Mouse (Mus musculus) embryonic stem cell, embryonic (primary cell): Measurements from ENCODE around the gene Ldlrap1.
"Not testable (repeated sequence)": the region's sequence is repeated elsewhere in the genome, so short reads cannot be mapped to it uniquely, and the experiment has no call there.

ENCODE experiments used
- CTCF ChIA-PET, 4 experiments: fragments of 300-600 bp in 2 of 4; fragments of 350-600 bp in 2 of 4; sonication (Branson Sonifier 250); formaldehyde crosslinking; loops; one replicate each; lab custom pipeline; 2022; ENCODE audit warnings: inconsistent platforms in 2 of 4; lab: Charles Lee
- POLR2A ChIA-PET, 4 experiments: fragments of 300-600 bp in 2 of 4; fragments of 350-600 bp in 2 of 4; sonication (Branson Sonifier 250); formaldehyde crosslinking; loops; one replicate each; lab custom pipeline; 2022; ENCODE audit warnings: antibody characterized with exemption in 4 of 4, inconsistent platforms in 1 of 4; lab: Charles Lee

The Ldlrap1 gene

DNA sequence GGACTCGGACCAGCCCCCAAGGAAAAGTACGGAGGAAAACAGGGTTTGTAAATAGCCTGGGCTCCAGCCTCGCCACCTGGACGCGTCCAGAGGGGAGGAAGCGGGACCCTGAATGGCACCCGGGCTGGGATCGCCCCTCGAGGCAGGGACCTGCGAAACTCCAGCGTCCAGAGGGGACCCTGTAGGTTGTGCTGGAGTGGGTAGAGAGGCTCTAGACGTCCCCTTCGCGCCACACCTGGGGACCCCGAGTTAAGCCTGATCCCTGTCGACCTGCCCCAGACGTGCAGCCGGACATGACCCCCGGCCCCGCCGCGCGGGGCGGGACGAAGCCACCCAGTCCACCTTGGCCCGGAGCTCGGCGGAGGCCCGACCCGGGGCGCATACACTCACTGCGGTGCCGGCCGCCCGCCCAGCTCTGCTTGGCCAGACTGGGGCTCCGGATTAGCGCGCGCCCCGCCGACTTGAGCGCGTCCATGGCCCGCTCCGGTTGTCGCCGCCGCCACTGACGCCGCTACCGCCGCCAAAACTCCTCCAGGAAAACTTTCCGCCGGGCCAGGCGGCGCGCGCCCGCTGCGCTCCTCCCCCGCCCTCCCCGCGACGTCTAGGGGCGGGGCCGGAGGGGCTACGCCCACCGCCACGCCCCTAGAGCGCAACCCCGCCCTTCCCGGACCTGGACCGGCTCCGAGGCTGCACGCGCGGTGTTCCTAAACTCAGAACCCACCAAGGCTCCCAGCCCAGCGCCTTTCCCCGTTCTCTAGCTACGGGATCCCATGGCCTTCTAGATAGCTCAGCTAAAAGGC lies at the start of gene Ldlrap1:
Gene Ldlrap1, minus strand, starts transcription at position 599 of the 800 bp plus-strand sequence.
- CTCF ChIA-PET = interaction anchor here in 3 of 4 experiments (0.5 to 2.5 kb wide), 7 partner anchors 10 to 1854 kb away, joined by 3 to 9 read pairs (median 3); partner anchors contain the start of gene Man1c1 (in 1 of the 3)
- POLR2A ChIA-PET = interaction anchor here in 2 of 4 experiments (1.0 to 1.8 kb wide), 10 partner anchors 8 to 155 kb away, joined by 3 to 7 read pairs (median 4); partner anchors contain the start of gene Rsrp1 (in 1 of the 2)

GRCm38 (mm10) chr4:134814229-134814571 lies 46.4 kb upstream of the Ldlrap1 start:
- ChIA-PET CTCF (interaction anchor here in 3 of 4 experiments (0.6 to 1.7 kb wide), 7 partner anchors 12 to 65 kb away, joined by 3 to 6 read pairs (median 3); no protein-coding TSS in a partner anchor), POLR2A (interaction anchor here in 2 of 4 experiments (0.8 to 2.9 kb wide), 11 partner anchors 11 to 109 kb away, joined by 3 to 10 read pairs (median 3); partner anchors contain the start of gene Rsrp1 (in 1 of the 2))

DNA sequence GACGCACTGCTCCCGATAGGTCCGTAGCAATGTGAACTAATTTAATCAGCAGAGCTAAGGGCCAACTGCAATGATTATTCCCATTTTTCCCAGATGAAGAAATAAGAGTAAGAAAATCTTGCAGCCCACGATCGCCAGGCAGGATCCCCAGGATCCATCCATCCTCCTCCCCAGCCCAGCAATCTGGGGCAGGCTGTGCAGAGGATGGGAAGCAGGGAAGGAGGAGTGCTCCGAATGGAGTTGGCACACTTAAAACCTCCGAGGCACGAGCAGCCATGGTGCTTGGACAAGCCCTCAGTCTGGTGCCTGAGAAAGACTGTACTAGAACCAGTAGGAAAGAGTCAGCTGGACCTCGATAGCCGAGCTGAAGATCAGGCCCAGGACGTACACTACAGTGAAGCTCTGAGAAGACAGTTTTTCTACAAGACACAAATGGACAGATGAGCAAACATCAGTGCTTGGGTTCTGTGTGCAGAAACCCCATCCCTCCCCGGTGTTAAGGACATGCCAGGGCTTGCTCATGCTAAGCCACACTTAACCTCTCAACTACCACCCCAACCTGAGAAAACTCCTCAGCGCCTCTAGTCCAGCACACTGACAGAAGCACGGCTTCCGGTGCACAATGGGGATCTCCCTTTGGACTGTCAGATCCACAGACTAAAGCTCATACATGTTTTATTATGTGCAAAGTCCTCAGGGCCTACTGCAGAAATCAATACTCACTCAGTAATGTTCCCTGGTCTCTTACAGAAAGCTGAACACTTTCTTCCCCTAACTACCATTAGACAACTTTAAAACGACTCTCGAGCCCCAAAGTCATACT lies 45.8 kb upstream of the Ldlrap1 start:
- CTCF ChIA-PET = interaction anchor here in 3 of 4 experiments (0.6 to 1.7 kb wide), 10 partner anchors 12 to 336 kb away, joined by 3 to 6 read pairs (median 4); no protein-coding TSS in a partner anchor
- POLR2A ChIA-PET = interaction anchor here in 2 of 4 experiments (0.7 to 5.4 kb wide), 17 partner anchors 10 to 110 kb away, joined by 3 to 18 read pairs (median 4); partner anchors contain the start of gene Rsrp1 (in 1 of the 2)

DNA sequence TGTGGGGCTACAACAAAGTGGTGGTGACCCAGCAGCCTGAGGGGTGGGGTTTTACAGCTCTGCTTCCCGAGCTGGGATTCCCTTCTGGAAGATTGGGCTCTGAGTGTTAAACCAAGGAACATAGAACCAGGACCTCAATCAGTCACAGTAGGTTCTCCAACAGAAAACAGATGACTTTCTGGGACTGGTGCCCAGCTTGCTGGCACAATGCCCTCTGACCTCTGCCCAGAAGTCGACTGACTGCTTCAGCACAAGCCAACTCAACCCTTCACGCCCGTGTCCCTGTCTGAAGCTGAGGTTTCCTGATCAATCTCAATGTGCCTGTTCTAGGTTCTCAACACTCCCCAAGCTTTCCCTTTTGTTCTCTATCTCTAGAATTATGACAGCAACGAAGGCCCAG lies 36.9 kb upstream of the Ldlrap1 start:
- CTCF ChIA-PET = interaction anchor here in 2 of 4 experiments (1.0 to 1.5 kb wide), 4 partner anchors 11 to 262 kb away, joined by 3 to 5 read pairs (median 4); no protein-coding TSS in a partner anchor

GRCm38 (mm10) chr4:134802765-134803164 lies 34.9 kb upstream of the Ldlrap1 start:
- CTCF ChIA-PET = interaction anchor here in 3 of 4 experiments (0.5 to 1.5 kb wide), 5 partner anchors 18 to 486 kb away, joined by 3 read pairs; no protein-coding TSS in a partner anchor
- POLR2A ChIA-PET = interaction anchor here in 2 of 4 experiments (2.2 to 3.3 kb wide), 2 partner anchors 10 to 11 kb away, joined by 10 read pairs; no protein-coding TSS in a partner anchor

More for the DNA sequence above, 36.9 kb upstream of the Ldlrap1 start:
- POLR2A ChIA-PET = interaction anchor here in 3 of 4 experiments (0.6 to 3.3 kb wide), 4 partner anchors 8 to 118 kb away, joined by 3 to 10 read pairs (median 4); partner anchors contain the start of gene Rsrp1 (in 1 of the 3)

- CTCF ChIA-PET = interaction anchor here in 3 of 4 experiments (0.5 to 1.1 kb wide), 3 partner anchors 10 to 246 kb away, joined by 3 to 4 read pairs (median 3); no protein-coding TSS in a partner anchor
- POLR2A ChIA-PET = interaction anchor here in 2 of 4 experiments (2.2 to 3.3 kb wide), 2 partner anchors 11 kb away, joined by 10 read pairs; no protein-coding TSS in a partner anchor
Measured at GRCm38 (mm10) chr4:134802155-134802554, 34.3 kb upstream of the Ldlrap1 start.

DNA sequence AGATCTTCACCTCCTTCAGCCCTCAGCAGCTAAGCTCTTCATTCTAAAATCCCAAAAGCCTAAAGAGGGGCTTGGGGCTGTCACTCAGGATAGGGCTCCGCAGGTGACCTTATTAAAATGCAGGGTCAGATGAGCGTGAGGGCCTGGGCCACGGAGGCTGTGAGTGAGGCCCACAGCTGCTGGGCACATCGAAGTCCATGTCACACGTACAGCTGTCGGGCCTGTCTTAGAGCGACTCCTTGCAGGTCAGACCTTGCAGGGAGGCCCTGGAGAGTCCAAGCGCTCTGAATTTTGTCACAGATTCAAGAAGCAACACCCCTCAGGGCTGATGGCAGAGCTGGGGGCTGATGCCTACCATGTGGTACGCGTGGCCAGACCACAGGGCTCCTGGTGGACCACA lies 32.9 kb upstream of the Ldlrap1 start:
- ChIA-PET CTCF (interaction anchor here (0.7 to 3.6 kb wide), 9 partner anchors 10 to 38 kb away, joined by 3 to 20 read pairs (median 6); no protein-coding TSS in a partner anchor), POLR2A (interaction anchor here in 1 of 4 experiments (1.0 to 1.5 kb wide), 2 partner anchors 10 to 12 kb away, joined by 3 to 5 read pairs; no protein-coding TSS in a partner anchor)

DNA sequence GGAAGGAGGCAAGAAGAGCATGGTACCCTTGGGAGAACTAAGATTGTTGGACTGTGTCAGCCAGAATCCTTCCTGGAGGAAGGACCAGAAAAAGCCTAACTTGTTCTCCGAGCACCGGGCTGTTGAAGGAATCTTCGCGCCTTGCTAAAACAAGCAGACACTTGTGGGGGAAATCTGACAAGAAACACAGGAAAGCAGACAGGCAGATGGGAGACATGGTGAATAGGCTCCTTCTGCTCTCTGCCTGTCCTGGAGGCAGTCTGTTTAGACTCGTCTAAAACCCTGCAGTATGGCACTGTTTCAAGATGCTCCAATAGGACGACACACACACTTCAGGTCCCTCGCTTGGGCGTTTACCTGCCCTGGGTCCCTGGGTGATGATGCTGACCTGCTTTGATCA lies 32.3 kb upstream of the Ldlrap1 start:
- POLR2A ChIA-PET = interaction anchor here in 1 of 4 experiments (0.7 to 1.5 kb wide), 4 partner anchors 10 to 18 kb away, joined by 3 to 5 read pairs (median 4); no protein-coding TSS in a partner anchor
- CTCF ChIA-PET = interaction anchor here (0.6 to 3.6 kb wide), 20 partner anchors 10 to 407 kb away, joined by 3 to 20 read pairs (median 4); no protein-coding TSS in a partner anchor

- CTCF ChIA-PET = interaction anchor here (0.5 to 3.6 kb wide), 41 partner anchors 9 to 454 kb away, joined by 3 to 20 read pairs (median 4); no protein-coding TSS in a partner anchor
Measured at GRCm38 (mm10) chr4:134799272-134799671, 31.4 kb upstream of the Ldlrap1 start.

GRCm38 (mm10) chr4:134798861-134799260 lies 31.0 kb upstream of the Ldlrap1 start:
- CTCF ChIA-PET = interaction anchor here (0.5 to 3.6 kb wide), 46 partner anchors 8 to 902 kb away, joined by 3 to 20 read pairs (median 4); partner anchors contain the start of gene Pafah2 (in 1 of the 4)
- POLR2A ChIA-PET = interaction anchor here in 2 of 4 experiments (0.7 to 3.3 kb wide), 5 partner anchors 12 to 1793 kb away, joined by 3 to 18 read pairs (median 4); no protein-coding TSS in a partner anchor

More at GRCm38 (mm10) chr4:134799272-134799671, 31.4 kb upstream of the Ldlrap1 start:
- POLR2A ChIA-PET = interaction anchor here in 2 of 4 experiments (0.8 to 3.3 kb wide), 5 partner anchors 11 to 553 kb away, joined by 3 to 18 read pairs (median 4); no protein-coding TSS in a partner anchor

DNA sequence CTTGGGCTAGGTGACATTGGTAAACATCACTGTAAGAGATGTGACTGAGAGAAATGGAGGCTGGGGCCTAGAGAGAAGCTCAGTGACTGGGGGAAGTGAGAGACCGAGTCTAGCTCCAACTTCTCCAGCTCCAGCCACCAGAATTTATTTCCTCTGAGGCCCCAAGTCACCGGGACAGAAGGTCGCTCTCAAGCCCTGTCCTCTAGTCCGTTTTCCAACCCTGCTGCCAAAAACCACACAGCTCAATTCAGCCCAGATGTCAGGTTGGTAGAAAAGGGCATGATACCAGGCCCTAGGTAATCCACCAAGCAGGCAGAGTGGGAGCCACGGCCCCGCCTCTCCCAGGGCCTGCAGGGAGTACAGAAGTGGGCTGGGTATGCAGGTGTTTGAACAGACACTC lies 29.8 kb upstream of the Ldlrap1 start:
- ChIA-PET CTCF (interaction anchor here in 3 of 4 experiments (0.7 to 3.6 kb wide), 13 partner anchors 7 to 402 kb away, joined by 3 to 20 read pairs (median 5); partner anchors contain the start of gene Pafah2 (in 1 of the 3)), POLR2A (interaction anchor here in 1 of 4 experiments (0.5 to 3.3 kb wide), 3 partner anchors 10 to 308 kb away, joined by 3 to 18 read pairs (median 3); no protein-coding TSS in a partner anchor)

DNA sequence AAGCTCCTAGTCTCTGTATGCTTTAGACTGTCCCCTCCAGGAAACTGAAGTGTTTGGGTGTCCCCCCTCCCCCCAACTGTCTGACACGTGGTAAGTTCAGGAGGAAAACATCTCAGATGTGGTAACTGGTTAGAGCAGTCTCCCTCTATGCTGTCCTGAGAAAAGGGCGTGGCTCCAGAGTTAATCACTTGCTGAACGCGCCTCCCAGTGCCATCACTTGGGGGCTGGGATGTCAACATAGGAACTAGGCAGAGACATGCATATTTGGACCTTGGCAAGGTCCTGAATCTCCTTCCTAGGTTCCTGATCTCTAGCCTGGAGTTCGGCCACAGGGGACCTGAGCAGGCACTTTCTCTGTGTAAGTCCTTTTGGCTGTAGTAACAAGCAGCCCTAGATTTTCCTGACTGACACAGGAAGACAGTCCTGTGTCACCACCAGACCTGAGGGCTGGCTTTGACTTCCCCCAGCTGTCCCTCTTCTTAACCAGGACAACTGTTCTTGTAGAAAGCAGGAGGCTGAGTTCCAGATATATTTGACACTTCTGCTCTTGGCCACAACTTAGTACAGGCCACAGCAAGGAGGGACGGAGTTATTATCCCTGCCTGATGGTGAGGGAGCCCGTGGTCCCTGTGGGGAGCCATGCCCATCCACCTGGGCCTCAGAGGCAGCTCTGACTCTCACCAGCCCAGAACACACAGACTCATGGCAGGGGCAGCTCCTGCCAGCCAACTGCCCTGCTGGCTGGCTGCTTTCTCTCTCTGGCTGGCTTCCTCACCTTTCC lies 28.9 kb upstream of the Ldlrap1 start:
- ChIA-PET POLR2A (interaction anchor here in 3 of 4 experiments (0.5 to 3.3 kb wide), 5 partner anchors 8 to 716 kb away, joined by 3 to 18 read pairs (median 3); no protein-coding TSS in a partner anchor), CTCF (interaction anchor here in 3 of 4 experiments (0.6 to 2.0 kb wide), 16 partner anchors 12 to 570 kb away, joined by 3 to 8 read pairs (median 3); partner anchors contain the start of gene Catsper4 (in 1 of the 3))

DNA sequence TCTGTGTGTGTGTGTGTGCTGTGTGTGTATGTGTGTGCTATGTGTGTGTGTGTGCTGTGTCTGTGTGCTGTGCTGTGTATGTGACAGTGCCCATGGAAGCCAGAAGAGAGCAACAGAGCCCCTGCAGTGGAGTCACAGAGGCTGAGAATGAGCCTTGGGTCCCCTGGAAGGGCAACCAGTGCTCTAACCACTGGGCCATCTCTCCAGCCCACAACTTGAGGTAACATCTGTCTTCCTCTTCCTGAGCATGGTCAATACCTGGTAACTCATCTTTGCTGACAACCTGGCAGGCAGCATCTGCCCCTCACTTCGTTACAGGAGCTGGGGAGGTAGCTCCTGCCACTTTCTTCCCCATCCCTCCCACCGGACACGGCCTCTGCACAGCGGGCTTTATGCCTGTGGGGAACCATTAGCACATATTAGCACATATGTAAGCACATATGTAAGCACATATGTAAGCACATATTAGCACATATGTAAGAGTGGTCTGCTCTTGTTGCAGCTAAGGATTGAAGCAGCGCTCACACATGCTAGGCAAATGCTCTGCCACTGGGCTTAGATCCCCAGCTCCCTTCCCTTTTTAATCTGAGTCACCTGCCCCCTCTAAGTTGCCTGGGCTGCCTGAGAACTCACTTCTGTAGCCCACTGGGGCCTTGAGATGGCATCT lies 28.1 kb upstream of the Ldlrap1 start:
- CTCF ChIA-PET = interaction anchor here in 2 of 4 experiments (0.6 to 2.0 kb wide), 13 partner anchors 12 to 569 kb away, joined by 3 to 8 read pairs (median 4); partner anchors contain the start of genes Catsper4 (in 1 of the 2) and Rsrp1 (in 1 of the 2)
- POLR2A ChIA-PET = interaction anchor here in 3 of 4 experiments (0.5 to 1.2 kb wide), 4 partner anchors 9 to 717 kb away, joined by 3 to 4 read pairs (median 3); no protein-coding TSS in a partner anchor

GRCm38 (mm10) chr4:134794959-134795358 lies 27.1 kb upstream of the Ldlrap1 start:
- CTCF ChIA-PET = interaction anchor here (0.6 to 1.9 kb wide), 7 partner anchors 15 to 473 kb away, joined by 3 to 10 read pairs (median 4); no protein-coding TSS in a partner anchor
- POLR2A ChIA-PET = not testable (repeated sequence)
